Mouse (Mus musculus) heart, adult 2 months (tissue): Measurements from ENCODE around the gene Cd96.

ENCODE experiments used
- CTCF ChIP-seq: fragments of 200-600 bp; IDR thresholded peaks from 2 replicates; pipeline ENCODE4 v1.8.1; 2022; ENCODE audit warnings: antibody characterized with exemption, mild to moderate bottlenecking, moderate library complexity
- POLR2A ChIP-seq: fragments of 200-500 bp; IDR thresholded peaks from 2 replicates; pipeline ENCODE4 v1.6.1; 2011; ENCODE audit warnings: mild to moderate bottlenecking, low read depth, low read length, control low read depth; ENCODE audit not compliant: insufficient read depth

- TF ChIP-seq CTCF, result no peak
- no peak for TF ChIP-seq POLR2A
Measured at GRCm38 (mm10) chr16:46101748-46102147, 18.3 kb downstream of the Cd96 start.
